Mouse (Mus musculus) cerebellum, adult 2 months (tissue): Measurements from ENCODE around the gene Ankrd33. TPM values are rescaled to one million over a fixed set of nuclear protein-coding genes. Genes with fewer than 3 reads are reported as not detected.
A peak's percentile ranks its signal among the peaks of the same experiment; 100 is the strongest.

Experiments
- DNase-seq, 2 experiments: peaks; one replicate each; pipeline ENCODE4 v3.0.0; 2021
- H3K27ac ChIP-seq: fragments of 200-500 bp; 2 replicates; pipeline ENCODE4 v1.5.1; 2012; ENCODE audit warnings: low read length, control low read depth, inconsistent platforms; ENCODE audit not compliant: insufficient read depth
- H3K27me3 ChIP-seq: fragments of 200-500 bp; 2 replicates; pipeline ENCODE4 v1.6.1; 2012; ENCODE audit warnings: inconsistent platforms, mild to moderate bottlenecking, low read length, moderate library complexity; ENCODE audit not compliant: control insufficient read depth, insufficient read depth
- H3K4me1 ChIP-seq: fragments of 200-500 bp; 2 replicates; pipeline ENCODE4 v1.6.1; 2011; ENCODE audit warnings: low read length; ENCODE audit not compliant: control insufficient read depth, insufficient read depth
- H3K4me3 ChIP-seq: fragments of 200-500 bp; replicated peaks from 2 replicates; pipeline ENCODE3; 2011; ENCODE audit warnings: mild to moderate bottlenecking, low read depth, low read length, control low read depth; ENCODE audit not compliant: insufficient read depth
- CTCF ChIP-seq: fragments of 200-500 bp; IDR thresholded peaks from 2 replicates; pipeline ENCODE4 v1.5.1; 2011; ENCODE audit warnings: low read depth, mild to moderate bottlenecking, control low read depth, low read length, moderate library complexity, borderline replicate concordance; ENCODE audit not compliant: insufficient read depth
- POLR2A ChIP-seq: fragments of 200-500 bp; IDR thresholded peaks from 2 replicates; pipeline ENCODE4 v1.6.1; 2011; ENCODE audit warnings: low read length, control low read depth, borderline replicate concordance; ENCODE audit not compliant: insufficient read depth
- WGBS: fragments of 180-500 bp; shearing (Covaris S2); methylation state at CpG from one replicate; pipeline ENCODE4 v1.1.7; 2018; 5-methylcytosine and 5-hydroxymethylcytosine counted together
- polyA plus RNA-seq: library from polyadenylated mRNA; depleted of rRNA; stranded (reverse); fragments of >200 nt; gene quantifications from 2 replicates; pipeline ENCODE4 v1.2.3, GENCODE M21; 2012

The Ankrd33 gene
- polyA plus RNA-seq, 1 experiment: 0.33 TPM

DNA sequence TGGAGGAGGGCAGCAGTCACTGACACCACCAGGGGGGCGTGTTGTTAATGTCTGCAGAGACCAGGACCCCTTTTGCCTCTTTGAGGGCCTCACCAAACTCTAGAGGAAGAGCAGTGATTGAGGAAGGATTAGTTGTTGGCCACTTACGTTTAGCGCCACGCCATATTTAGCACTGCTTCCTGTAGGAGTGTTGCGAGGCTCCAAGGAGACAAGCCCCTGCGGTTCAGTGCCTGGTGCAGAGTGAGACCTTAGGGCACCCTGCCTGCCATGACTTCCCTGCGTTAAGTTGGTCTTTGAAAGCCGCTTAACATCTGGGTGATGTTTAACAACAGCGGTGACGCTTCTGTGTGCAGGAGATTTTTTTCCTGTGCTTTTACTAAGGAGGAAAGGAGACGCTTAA is 15.9 kb downstream of the Ankrd33 start:
- Histone ChIP-seq H3K27ac (no peak overlapping the region), H3K4me1 (0 out of 2 replicates have a peak, but pooled peaks cover 2% of the 10 kb centered on the region), H3K4me3 (no peak overlapping the region), H3K27me3 (peaks cover 2% of the 10 kb centered on the region; the same call in 1 of the 2 replicates)
- no peak for DNase-seq
- TF ChIP-seq CTCF (no peak), POLR2A (no peak)
- whole genome bisulfite sequencing: 46% methylated on average over 11 of the region's 11 CpGs

DNA sequence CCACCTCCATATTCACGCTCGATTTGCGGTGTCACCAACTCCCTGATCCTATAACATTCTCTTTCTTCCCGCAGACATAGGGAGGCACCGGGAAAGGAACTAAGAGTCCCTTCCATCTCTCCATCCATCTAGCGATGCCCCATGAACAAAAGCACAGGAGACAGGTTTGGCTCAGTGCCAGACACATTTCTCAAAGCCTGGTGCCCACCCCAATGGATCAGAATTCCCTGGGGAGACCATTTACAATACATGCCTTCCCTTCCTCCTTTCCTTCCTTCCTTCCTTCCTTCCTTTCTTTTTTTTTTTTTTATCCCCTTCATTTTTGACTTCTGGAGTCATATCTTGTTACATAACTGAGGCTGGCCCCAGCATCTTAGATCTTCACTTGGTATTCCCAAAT is 16.5 kb downstream of the Ankrd33 start:
- Histone ChIP-seq H3K27ac (no peak overlapping the region), H3K27me3 (peaks cover 2% of the 10 kb centered on the region; the same call in 1 of the 2 replicates), H3K4me3 (no peak overlapping the region), H3K4me1 (0 out of 2 replicates have a peak, but pooled peaks cover 2% of the 10 kb centered on the region)
- no peak for TF ChIP-seq CTCF
- TF ChIP-seq POLR2A: no peak
- WGBS: 42% methylated on average over 6 of the region's 6 CpGs
- DNase-seq: no peak

- TF ChIP-seq CTCF (no peak), POLR2A (no peak)
- WGBS: 91% methylated on average over 6 of the region's 6 CpGs
- Histone ChIP-seq H3K27ac (no peak overlapping the region), H3K27me3 (peaks cover 2% of the 10 kb centered on the region; the same call in 1 of the 2 replicates), H3K4me3 (no peak overlapping the region), H3K4me1 (0 out of 2 replicates have a peak, but pooled peaks cover 2% of the 10 kb centered on the region)
- DNase-seq: no peak
Observed at GRCm38 (mm10) chr15:101132761-101133160, 17.2 kb downstream of the Ankrd33 start.

- DNase-seq: no peak
- Histone ChIP-seq H3K27me3 (no peaks in the 10 kb centered on the region; the same call in 1 of the 2 replicates), H3K4me3 (peak overlapping the region; percentile 13), H3K4me1 (no peaks in the 10 kb centered on the region), H3K27ac (no peak overlapping the region)
- TF ChIP-seq POLR2A: no peak
- WGBS: 33% methylated on average over 15 of the region's 15 CpGs
Observed at GRCm38 (mm10) chr15:101133993-101134704, 18.6 kb downstream of the Ankrd33 start.

- DNase-seq: no peak
- Histone ChIP-seq H3K4me1 (no peaks in the 10 kb centered on the region), H3K27ac (no peak overlapping the region), H3K4me3 (no peak overlapping the region), H3K27me3 (no peaks in the 10 kb centered on the region)
- TF ChIP-seq CTCF: no peak
- no peak for TF ChIP-seq POLR2A
- WGBS: 73% methylated on average over 8 of the region's 8 CpGs
Observed at GRCm38 (mm10) chr15:101135405-101135804, 19.9 kb downstream of the Ankrd33 start.

DNA sequence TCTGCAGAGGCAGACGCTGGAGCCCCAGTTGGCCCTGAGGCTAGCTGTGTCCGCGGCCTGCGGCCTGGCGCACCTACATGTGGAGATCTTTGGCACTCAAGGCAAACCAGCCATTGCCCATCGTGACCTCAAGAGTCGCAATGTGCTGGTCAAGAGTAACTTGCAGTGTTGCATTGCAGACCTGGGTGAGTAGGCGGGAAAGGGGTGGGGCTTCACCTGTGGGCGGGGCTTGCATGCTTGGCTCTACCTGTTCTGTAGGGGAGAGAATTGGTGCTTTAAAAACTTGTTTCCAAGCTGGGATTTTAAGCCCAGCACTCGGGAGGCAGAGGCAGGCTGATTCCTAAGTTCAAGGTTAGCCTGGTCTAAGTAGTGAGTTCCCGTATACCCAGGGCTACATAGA is 21.9 kb downstream of the Ankrd33 start:
- Histone ChIP-seq H3K27me3 (no peaks in the 10 kb centered on the region), H3K4me1 (no peaks in the 10 kb centered on the region), H3K27ac (no peak overlapping the region), H3K4me3 (no peak overlapping the region)
- TF ChIP-seq CTCF (no peak), POLR2A (no peak)
- 82% methylated on average over 11 of the region's 11 CpGs for WGBS
- no peak for DNase-seq

- WGBS: 83% methylated on average over 3 of the region's 3 CpGs
- no peak for DNase-seq
- no peaks in the 10 kb centered on the region for H3K4me1 ChIP-seq
- no peak overlapping the region for H3K4me3 ChIP-seq
- no peaks in the 10 kb centered on the region for H3K27me3 ChIP-seq
- H3K27ac ChIP-seq: no peak overlapping the region
- TF ChIP-seq POLR2A: no peak
- no peak for TF ChIP-seq CTCF
Observed at GRCm38 (mm10) chr15:101138675-101139074, 23.1 kb downstream of the Ankrd33 start.

- no peak overlapping the region for H3K4me3 ChIP-seq
Observed at GRCm38 (mm10) chr15:101139885-101140284, 24.3 kb downstream of the Ankrd33 start.

More at GRCm38 (mm10) chr15:101139885-101140284, 24.3 kb downstream of the Ankrd33 start:
- Histone ChIP-seq H3K4me1 (no peaks in the 10 kb centered on the region), H3K27me3 (no peaks in the 10 kb centered on the region), H3K27ac (no peak overlapping the region)
- no peak for DNase-seq
- 44% methylated on average over 12 of the region's 12 CpGs for WGBS
- TF ChIP-seq POLR2A: no peak
- TF ChIP-seq CTCF: no peak
